Mouse (Mus musculus): ENCODE results near the gene Ccdc162.

DNA sequence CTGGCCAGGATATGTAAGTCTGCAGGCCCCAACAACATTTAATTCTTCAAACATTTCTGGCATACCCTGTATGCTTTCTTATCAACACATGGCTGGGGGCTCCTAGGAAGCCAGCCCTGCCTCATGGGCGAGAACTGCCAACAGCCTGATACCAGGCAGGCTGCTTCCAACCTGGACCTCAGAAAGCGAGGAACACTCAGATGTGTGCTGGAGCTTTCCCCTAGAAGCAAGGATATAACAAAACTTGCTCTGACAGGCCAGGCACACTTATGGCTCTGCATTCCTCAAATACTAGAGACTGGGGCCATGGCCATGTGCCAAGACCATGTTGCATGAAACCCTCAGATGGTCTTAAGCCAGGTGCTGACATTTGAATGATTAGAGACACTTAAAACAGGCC lies 121.5 kb downstream of the Ccdc162 start:
- no peak for TF ChIP-seq POLR2A (IDR thresholded peaks at IDR 0.05; ENCODE audit: insufficient read length, low read depth)
- TF ChIP-seq MYOG (IDR thresholded peaks at IDR 0.05; ENCODE audit: control insufficient read depth in 1 of 3, insufficient read depth in 1 of 3, insufficient read length in 2 of 3, low read depth in 2 of 3) = no peak
- no peak for TF ChIP-seq REST (IDR thresholded peaks at IDR 0.05; ENCODE audit: insufficient read depth, insufficient read length)
- TF ChIP-seq E2F4 (IDR thresholded peaks at IDR 0.05; ENCODE audit: insufficient read depth) = no peak
- no peak for TF ChIP-seq USF1 (IDR thresholded peaks at IDR 0.05; ENCODE audit: low read depth)
- no peak for TF ChIP-seq MYOD1 (IDR thresholded peaks at IDR 0.05; ENCODE audit: control insufficient read depth in 1 of 3, insufficient read length in 2 of 3, low read depth in 2 of 3)
- no peak for TF ChIP-seq POLR2AphosphoS2 (IDR thresholded peaks at IDR 0.05; ENCODE audit: insufficient read length, low read depth)
- TF ChIP-seq TCF3 (IDR thresholded peaks at IDR 0.05; ENCODE audit: insufficient read length, low read depth) = no peak
- TF ChIP-seq TCF12 (IDR thresholded peaks at IDR 0.05; ENCODE audit: insufficient read depth, poor library complexity, severe bottlenecking) = no peak
- no peak for TF ChIP-seq MAX (IDR thresholded peaks at IDR 0.05; ENCODE audit: low read depth)
- no peak for TF ChIP-seq CEBPB (IDR thresholded peaks at IDR 0.05; ENCODE audit: insufficient read depth, poor library complexity, severe bottlenecking)
- no peak for TF ChIP-seq SRF (IDR thresholded peaks at IDR 0.05; ENCODE audit: control insufficient read depth, insufficient read length, low read depth)
